Mouse (Mus musculus) limb, embryonic 11.5 days (tissue): ENCODE data around the gene Kmt2e. TPM values are rescaled to one million over a fixed set of nuclear protein-coding genes. Genes with fewer than 3 reads are reported as not detected.

Experiments
- ATAC-seq: fragments of 200-750 bp; cut with Nextera tagmentation; 2 replicates; pipeline ENCODE4 v1.8.0; 2017; ENCODE audit warnings: low read depth; ENCODE audit not compliant: insufficient number of reproducible peaks, low FRiP score, low TSS enrichment
- DNase-seq: peaks from one replicate; pipeline ENCODE4 v3.0.0-alpha.2; 2015; ENCODE audit warnings: low spot score
- H3K27ac ChIP-seq: fragments of 300-500 bp; sonication (generic); replicated peaks from 2 replicates; pipeline ENCODE4 v1.5.1; 2014; ENCODE audit warnings: low read depth, mild to moderate bottlenecking, low read length
- H3K27me3 ChIP-seq: fragments of 300-500 bp; sonication (generic); 2 replicates; pipeline ENCODE4 v1.6.1; 2014; ENCODE audit warnings: mild to moderate bottlenecking, low read length, mixed read lengths; ENCODE audit not compliant: control insufficient read depth, insufficient read depth
- H3K36me3 ChIP-seq: fragments of 300-500 bp; sonication (generic); 2 replicates; pipeline ENCODE4 v1.6.1; 2014; ENCODE audit warnings: mild to moderate bottlenecking, low read length, moderate library complexity, mixed read lengths; ENCODE audit not compliant: control insufficient read depth, insufficient read depth
- H3K4me1 ChIP-seq: fragments of 300-500 bp; sonication (generic); 2 replicates; pipeline ENCODE4 v1.6.1; 2014; ENCODE audit warnings: low read length, mixed read lengths; ENCODE audit not compliant: control insufficient read depth, insufficient read depth
- H3K4me2 ChIP-seq: fragments of 300-500 bp; sonication (generic); 2 replicates; pipeline ENCODE4 v1.6.1; 2014; ENCODE audit warnings: low read depth, mild to moderate bottlenecking, moderate library complexity; ENCODE audit not compliant: severe bottlenecking
- H3K4me3 ChIP-seq: fragments of 300-500 bp; sonication (generic); 2 replicates; pipeline ENCODE4 v1.5.1; 2014; ENCODE audit warnings: low read depth, low read length
- H3K9ac ChIP-seq: fragments of 300-500 bp; sonication (generic); 2 replicates; pipeline ENCODE4 v1.6.1; 2014; ENCODE audit warnings: mild to moderate bottlenecking, low read length
- H3K9me3 ChIP-seq: fragments of 300-500 bp; sonication (generic); 2 replicates; pipeline ENCODE4 v1.6.1; 2016; ENCODE audit warnings: low read length; ENCODE audit not compliant: control insufficient read depth
- WGBS: fragments of 180-500 bp; shearing (Covaris S2); extraction: QIAGEN DNeasy Blood & Tissue Kit; methylation state at CpG from one replicate; pipeline ENCODE4 v1.1.7; 2014; 5-methylcytosine and 5-hydroxymethylcytosine counted together
- polyA plus RNA-seq: library from polyadenylated mRNA; unstranded; fragments of >200 nt; fragmentation: Nextera tagmentation; extraction: Ambion mirVana; gene quantifications from 2 replicates; pipeline ENCODE4 v1.2.1, GENCODE M21; 2014

Kmt2e gene
- polyA plus RNA-seq, 1 experiment from 2014 or later = 90.6 TPM

- H3K9me3 ChIP-seq = no peaks in the 10 kb centered on the region
- H3K9ac ChIP-seq = no peak overlapping the region
- H3K4me2 ChIP-seq = no peak overlapping the region
- H3K27me3 ChIP-seq = no peaks in the 10 kb centered on the region
- no peak overlapping the region for H3K4me3 ChIP-seq
- 58% methylated on average over 12 of the region's 12 CpGs for WGBS
- peaks cover 3% of the 10 kb centered on the region; the same call in 1 of the 2 replicates for H3K36me3 ChIP-seq
- H3K27ac ChIP-seq = no peak overlapping the region
- no peak for ATAC-seq
- peaks cover 26% of the 10 kb centered on the region; the same call in 1 of the 2 replicates for H3K4me1 ChIP-seq
- DNase-seq = no peak
These were observed 20.4 kb upstream of the Kmt2e start for GRCm38 (mm10) chr5:23413575-23414470.

- Histone ChIP-seq H3K36me3 (peaks cover 3% of the 10 kb centered on the region; the same call in 1 of the 2 replicates), H3K27me3 (no peaks in the 10 kb centered on the region), H3K4me3 (no peak overlapping the region), H3K4me1 (peaks cover 31% of the 10 kb centered on the region; the same call in 1 of the 2 replicates), H3K9me3 (no peaks in the 10 kb centered on the region), H3K9ac (no peak overlapping the region), H3K4me2 (no peak overlapping the region), H3K27ac (no peak overlapping the region)
- DNase-seq (no peak), ATAC-seq (no peak)
- 62% methylated on average over 4 of the region's 4 CpGs for WGBS
These were observed 19.6 kb upstream of the Kmt2e start for GRCm38 (mm10) chr5:23414490-23415126.

GRCm38 (mm10) chr5:23415571-23416285, 18.5 kb upstream of the Kmt2e start:
- H3K9ac ChIP-seq = no peak overlapping the region
- no peak overlapping the region for H3K27ac ChIP-seq
- DNase-seq (peak; percentile 36), ATAC-seq (no peak)
- H3K9me3 ChIP-seq = no peaks in the 10 kb centered on the region
- H3K36me3 ChIP-seq = no peaks in the 10 kb centered on the region
- no peak overlapping the region for H3K4me3 ChIP-seq
- H3K4me2 ChIP-seq = no peak overlapping the region
- no peaks in the 10 kb centered on the region for H3K27me3 ChIP-seq
- WGBS = 37% methylated on average over 7 of the region's 7 CpGs
- peaks cover 33% of the 10 kb centered on the region; the same call in 1 of the 2 replicates for H3K4me1 ChIP-seq

GRCm38 (mm10) chr5:23416286-23416643, 18.0 kb upstream of the Kmt2e start:
- no peaks in the 10 kb centered on the region for H3K9me3 ChIP-seq
- H3K4me1 ChIP-seq = peaks cover 33% of the 10 kb centered on the region; the same call in 1 of the 2 replicates
- H3K27ac ChIP-seq = no peak overlapping the region
- WGBS = 66% methylated on average over 6 of the region's 6 CpGs
- ATAC-seq (no peak), DNase-seq (no peak)
- H3K9ac ChIP-seq = no peak overlapping the region
- H3K27me3 ChIP-seq = no peaks in the 10 kb centered on the region
- H3K36me3 ChIP-seq = no peaks in the 10 kb centered on the region
- H3K4me2 ChIP-seq = no peak overlapping the region
- no peak overlapping the region for H3K4me3 ChIP-seq

- Histone ChIP-seq H3K9ac (peak overlapping the region; percentile 63; the same call in 1 of the 2 replicates), H3K4me2 (peak overlapping the region; percentile 83), H3K4me1 (peaks cover 24% of the 10 kb centered on the region; the same call in 1 of the 2 replicates), H3K27ac (no peak overlapping the region; the same call in 1 of the 2 replicates), H3K4me3 (peak overlapping the region; percentile 48), H3K27me3 (no peaks in the 10 kb centered on the region), H3K36me3 (no peaks in the 10 kb centered on the region), H3K9me3 (no peaks in the 10 kb centered on the region)
- WGBS = 62% methylated on average over 2 of the region's 2 CpGs
- DNase-seq (no peak), ATAC-seq (no peak)
These were observed 16.5 kb upstream of the Kmt2e start for GRCm38 (mm10) chr5:23417716-23418115.

- no peaks in the 10 kb centered on the region for H3K27me3 ChIP-seq
- H3K4me1 ChIP-seq = peaks cover 24% of the 10 kb centered on the region; the same call in 1 of the 2 replicates
- peak; percentile 68; the same call in 1 of the 2 replicates for ATAC-seq
- H3K36me3 ChIP-seq = no peaks in the 10 kb centered on the region
- under 1% methylated on average over 40 of the region's 40 CpGs for WGBS
- no peaks in the 10 kb centered on the region for H3K9me3 ChIP-seq
- peak overlapping the region; percentile 48 for H3K4me3 ChIP-seq
- H3K9ac ChIP-seq = peak overlapping the region; percentile 63
- H3K4me2 ChIP-seq = peak overlapping the region; percentile 83
- peak; percentile 83 for DNase-seq
- peak overlapping the region; percentile 42 for H3K27ac ChIP-seq
These were observed 16.0 kb upstream of the Kmt2e start for GRCm38 (mm10) chr5:23418147-23418781.

- ATAC-seq (no peak), DNase-seq (no peak)
- Histone ChIP-seq H3K36me3 (no peaks in the 10 kb centered on the region), H3K9me3 (no peaks in the 10 kb centered on the region), H3K9ac (no peak overlapping the region; the same call in 1 of the 2 replicates), H3K4me3 (peak overlapping the region; percentile 48), H3K4me2 (peak overlapping the region; percentile 83), H3K4me1 (peaks cover 19% of the 10 kb centered on the region; the same call in 1 of the 2 replicates), H3K27ac (peak overlapping the region; percentile 42; the same call in 1 of the 2 replicates), H3K27me3 (no peaks in the 10 kb centered on the region)
- 3% methylated on average over 18 of the region's 18 CpGs for WGBS
These were observed 15.2 kb upstream of the Kmt2e start for GRCm38 (mm10) chr5:23418797-23419595.
